ENCODE assay signal across 9 mouse cellular contexts in the genomic region with DNA sequence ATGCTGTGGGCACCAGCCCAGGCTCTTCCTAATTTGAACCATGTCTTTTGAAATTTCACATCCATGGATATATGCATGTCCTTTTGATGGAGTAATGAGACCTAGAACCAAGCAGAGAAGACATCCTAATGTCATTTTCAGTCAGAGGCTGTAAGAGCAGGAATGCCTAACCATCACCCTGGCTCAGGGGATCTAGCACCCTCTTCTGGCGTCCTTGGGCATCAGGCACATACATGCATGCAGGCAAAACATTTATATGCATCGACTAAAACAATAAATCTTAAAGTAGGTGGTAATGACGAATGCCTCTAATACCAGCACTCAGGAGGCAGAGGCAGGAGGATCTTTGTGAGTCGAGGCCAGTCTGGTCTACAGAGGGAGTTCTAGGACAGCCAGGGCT. TPM values are rescaled to one million over a fixed set of nuclear protein-coding genes. Genes with fewer than 3 reads are reported as not detected.
A peak's percentile ranks its signal among the peaks of the same experiment; 100 is the strongest.
DNase-seq lines count a peak whose midpoint lies in the region; ATAC-seq and TF ChIP-seq lines count a peak whose summit lies in the region.
"Had no signal": no experiment of that assay in that cellular context is flagged by ENCODE, and none has a peak within 500 bp of the region (broad histone marks: within the 10 kb centered on the region; RNA-seq: fewer than 3 reads in every experiment).

No protein-coding gene starts in this region.

- intact Hi-C loops in heart, postnatal 36 days (cut with DNase I) = loop anchor here (1.0 to 5.0 kb wide), 2 partner anchors 70 to 134 kb away; no protein-coding TSS in a partner anchor

- no peak for TF ChIP-seq POLR2A in brain, embryonic 14.5 days (IDR thresholded peaks at IDR 0.05; ENCODE audit: borderline replicate concordance, extremely low read depth, insufficient read depth, insufficient read length, poor library complexity, severe bottlenecking)

- no peaks in the 10 kb centered on the region for H3K27me3 ChIP-seq in embryonic facial prominence, embryonic 11.5 days (ENCODE audit: control insufficient read depth, insufficient read depth, low read length)
- H3K27me3 ChIP-seq in embryonic facial prominence, embryonic 10.5 days (replicated peaks; ENCODE audit: low read depth, poor library complexity, severe bottlenecking) = no peaks in the 10 kb centered on the region

- H3K4me2 ChIP-seq in embryonic facial prominence, embryonic 11.5 days (ENCODE audit: low read depth, low read length) = no peak overlapping the region

- TF ChIP-seq CTCF in brain, embryonic 14.5 days (IDR thresholded peaks at IDR 0.05; ENCODE audit: borderline replicate concordance, extremely low read depth, insufficient read depth, insufficient read length) = peak; percentile 35; the same call in 1 of the 2 replicates

- H3K27ac ChIP-seq in embryonic facial prominence, embryonic 11.5 days (replicated peaks; ENCODE audit: low read depth, low read length) = no peak overlapping the region
- H3K27ac ChIP-seq in embryonic facial prominence, embryonic 10.5 days (replicated peaks) = no peak overlapping the region

- H3K36me3 ChIP-seq in embryonic facial prominence, embryonic 11.5 days (replicated peaks; ENCODE audit: control insufficient read depth, insufficient read depth, low read depth, low read length) = no peaks in the 10 kb centered on the region
- H3K36me3 ChIP-seq in embryonic facial prominence, embryonic 10.5 days (replicated peaks) = no peaks in the 10 kb centered on the region

- DNase-seq in embryonic facial prominence, embryonic 11.5 days (ENCODE audit: low spot score) = peak; percentile 3
- DNase-seq in embryonic facial prominence, embryonic 10.5 days (ENCODE audit: low spot score) = no peak
- peak; percentile 31 for DNase-seq in ovary, postnatal 36 days (ENCODE audit: low spot score)
- no peak for DNase-seq in ovary, postnatal 10 days (ENCODE audit: low spot score)
- DNase-seq in brain, embryonic 14.5 days (ENCODE audit: low read depth) = peak; percentile 30
- peak; percentile 19 to 41 for DNase-seq in heart, postnatal 36 days
- peak; percentile 57 for DNase-seq in lung, postnatal 36 days

- ATAC-seq in embryonic facial prominence, embryonic 11.5 days (replicated peaks; ENCODE audit: insufficient number of reproducible peaks, low FRiP score, low TSS enrichment, low read depth) = no peak
- ATAC-seq in erythroid progenitor cell, adult 5-6 weeks (replicated peaks; ENCODE audit: low FRiP score, poor library complexity, severe bottlenecking) = no peak

- H3K9ac ChIP-seq in embryonic facial prominence, embryonic 11.5 days (replicated peaks; ENCODE audit: low read length) = no peak overlapping the region

- 45% methylated on average over 4 of the region's 4 CpGs for WGBS in embryonic facial prominence, embryonic 11.5 days
- 53% methylated on average over 4 of the region's 4 CpGs for WGBS in embryonic facial prominence, embryonic 10.5 days

- no peaks in the 10 kb centered on the region for H3K9me3 ChIP-seq in embryonic facial prominence, embryonic 11.5 days (replicated peaks; ENCODE audit: control insufficient read depth, low read length)
- no peaks in the 10 kb centered on the region for H3K9me3 ChIP-seq in embryonic facial prominence, embryonic 10.5 days

- no peak overlapping the region for H3K4me3 ChIP-seq in embryonic facial prominence, embryonic 11.5 days (ENCODE audit: low read depth, low read length)
- H3K4me3 ChIP-seq in embryonic facial prominence, embryonic 10.5 days = no peak overlapping the region

- H3K4me1 ChIP-seq in embryonic facial prominence, embryonic 11.5 days (ENCODE audit: control insufficient read depth, insufficient read depth, low read length) = no peaks in the 10 kb centered on the region
- no peaks in the 10 kb centered on the region for H3K4me1 ChIP-seq in embryonic facial prominence, embryonic 10.5 days

RNA-seq across cellular contexts. Expression of a gene that starts 43.4 kb away (rescaled TPM):
- polyA plus RNA-seq in embryonic facial prominence, embryonic 11.5 days (2014; fragmentation: Nextera tagmentation; extraction: Ambion mirVana) = 0.38 TPM in 1 of 2 replicates, not detected in the other
- polyA plus RNA-seq in embryonic facial prominence, embryonic 10.5 days (2016; fragmentation: Nextera tagmentation; extraction: Ambion mirVana) = 0.16 TPM in 1 of 2 replicates, not detected in the other
- 0.29 and 0.40 TPM in 2 replicates for polyA plus RNA-seq in brain, embryonic 14.5 days (2012; rRNA removed)
- under 1 TPM in 1 of 2 experiments, not detected in 1; 0.08 TPM for total RNA-seq in heart, postnatal 36 days (2021)
- total RNA-seq in erythroid progenitor cell, adult 5-6 weeks (2015; ENCODE audit: low replicate concordance) = not detected in 2 replicates
- not detected in 2 replicates for total RNA-seq in erythroid progenitor cell, adult 5-6 weeks (2017; ENCODE audit: low replicate concordance)
- polyA plus RNA-seq: intestine, embryonic 14.5 days had no signal

RNA-seq across cellular contexts. Expression of a gene that starts 44.2 kb away (rescaled TPM):
- 5.3 and 7.7 TPM in 2 replicates for polyA plus RNA-seq in embryonic facial prominence, embryonic 11.5 days (2014; fragmentation: Nextera tagmentation; extraction: Ambion mirVana)
- 6.1 and 7.1 TPM in 2 replicates for polyA plus RNA-seq in embryonic facial prominence, embryonic 10.5 days (2016; fragmentation: Nextera tagmentation; extraction: Ambion mirVana)
- polyA plus RNA-seq in brain, embryonic 14.5 days (2012; rRNA removed) = 39.4 and 51.7 TPM in 2 replicates
- 10 to 100 TPM; 13.5 to 15.5 TPM for total RNA-seq in heart, postnatal 36 days (2021)
- total RNA-seq in erythroid progenitor cell, adult 5-6 weeks (2015; ENCODE audit: low replicate concordance) = 38.9 and 43.2 TPM in 2 replicates
- total RNA-seq in erythroid progenitor cell, adult 5-6 weeks (2017; ENCODE audit: low replicate concordance) = 45.6 and 46.2 TPM in 2 replicates

RNA-seq across cellular contexts. Expression of a gene that starts 56.2 kb away (rescaled TPM):
- 99.6 and 101 TPM in 2 replicates for polyA plus RNA-seq in embryonic facial prominence, embryonic 11.5 days (2014; fragmentation: Nextera tagmentation; extraction: Ambion mirVana)
- 113 and 122 TPM in 2 replicates for polyA plus RNA-seq in embryonic facial prominence, embryonic 10.5 days (2016; fragmentation: Nextera tagmentation; extraction: Ambion mirVana)
- polyA plus RNA-seq in brain, embryonic 14.5 days (2012; rRNA removed) = 16.2 and 21.6 TPM in 2 replicates
- total RNA-seq in heart, postnatal 36 days (2021) = 1 to 10 TPM in 1 of 2 experiments, under 1 TPM in 1; 0.92 to 1.1 TPM
- total RNA-seq in erythroid progenitor cell, adult 5-6 weeks (2015; ENCODE audit: low replicate concordance) = 217 and 252 TPM in 2 replicates
- 391 and 426 TPM in 2 replicates for total RNA-seq in erythroid progenitor cell, adult 5-6 weeks (2017; ENCODE audit: low replicate concordance)

Comparison
In these comparisons a context has a peak if more than half of its experiments do, and no peak if none do; other contexts are left out.
1. DNase-seq: peak in embryonic facial prominence, embryonic 11.5 days (single experiment), ovary, postnatal 36 days (single experiment), brain, embryonic 14.5 days (single experiment), heart, postnatal 36 days (2 of 2) and lung, postnatal 36 days (single experiment); none in embryonic facial prominence, embryonic 10.5 days (single experiment) and ovary, postnatal 10 days (single experiment).